Mouse (Mus musculus): ENCODE data around the gene Oxct2a. TPM values are rescaled to one million over a fixed set of nuclear protein-coding genes. Genes with fewer than 3 reads are reported as not detected.

Oxct2a gene
- polyA plus RNA-seq, 2 experiments, result 0.21 TPM; not detected in 1

GRCm38 (mm10) chr4:123293661-123294443 is 29.6 kb downstream of the Oxct2a start:
- H3K36me3 ChIP-seq (ENCODE audit: control insufficient read depth, insufficient read depth, low read length), result peaks cover 94% of the 10 kb centered on the region

GRCm38 (mm10) chr4:123292989-123293388 is 30.4 kb downstream of the Oxct2a start:
- 76% methylated on average over 7 of the region's 7 CpGs for WGBS
- DNase-seq (ENCODE audit: low spot score), result no peak
- TF ChIP-seq POLR2A (IDR thresholded peaks at IDR 0.05; ENCODE audit: borderline replicate concordance, extremely low read depth, insufficient read depth, insufficient read length), result no peak
- Histone ChIP-seq H3K27ac (replicated peaks; ENCODE audit: low read depth, low read length) (no peak overlapping the region), H3K9ac (ENCODE audit: low read depth, low read length, severe bottlenecking) (no peak overlapping the region), H3K27me3 (ENCODE audit: control insufficient read depth, insufficient read depth, low read length) (no peaks in the 10 kb centered on the region), H3K36me3 (ENCODE audit: control insufficient read depth, insufficient read depth, low read length) (peaks cover 96% of the 10 kb centered on the region), H3K4me2 (replicated peaks; ENCODE audit: low read depth, low read length, severe bottlenecking) (no peak overlapping the region), H3K9me3 (ENCODE audit: control insufficient read depth, low read length) (no peaks in the 10 kb centered on the region), H3K4me1 (ENCODE audit: control insufficient read depth, insufficient read depth, low read length) (no peaks in the 10 kb centered on the region), H3K4me3 (replicated peaks; ENCODE audit: low read length) (no peak overlapping the region)
- no peak for ATAC-seq (ENCODE audit: low FRiP score, low read depth)

More at GRCm38 (mm10) chr4:123293661-123294443, 29.6 kb downstream of the Oxct2a start:
- no peak for DNase-seq (ENCODE audit: low spot score)
- no peaks in the 10 kb centered on the region for H3K4me1 ChIP-seq (ENCODE audit: control insufficient read depth, insufficient read depth, low read length)
- no peak overlapping the region for H3K4me2 ChIP-seq (replicated peaks; ENCODE audit: low read depth, low read length, severe bottlenecking)
- H3K9ac ChIP-seq (ENCODE audit: low read depth, low read length, severe bottlenecking), result no peak overlapping the region
- no peak overlapping the region for H3K27ac ChIP-seq (replicated peaks; ENCODE audit: low read depth, low read length)
- H3K9me3 ChIP-seq (ENCODE audit: control insufficient read depth, low read length), result no peaks in the 10 kb centered on the region
- no peaks in the 10 kb centered on the region for H3K27me3 ChIP-seq (ENCODE audit: control insufficient read depth, insufficient read depth, low read length)
- 76% methylated on average over 7 of the region's 7 CpGs for WGBS
- TF ChIP-seq POLR2A (IDR thresholded peaks at IDR 0.05; ENCODE audit: borderline replicate concordance, extremely low read depth, insufficient read depth, insufficient read length), result no peak
- ATAC-seq (ENCODE audit: low FRiP score, low read depth), result no peak
- H3K4me3 ChIP-seq (replicated peaks; ENCODE audit: low read length), result no peak overlapping the region

- 66% methylated on average over 3 of the region's 3 CpGs for WGBS
- Histone ChIP-seq H3K9me3 (ENCODE audit: control insufficient read depth, low read length) (no peaks in the 10 kb centered on the region), H3K4me2 (replicated peaks; ENCODE audit: low read depth, low read length, severe bottlenecking) (no peak overlapping the region), H3K27me3 (ENCODE audit: control insufficient read depth, insufficient read depth, low read length) (no peaks in the 10 kb centered on the region), H3K4me1 (ENCODE audit: control insufficient read depth, insufficient read depth, low read length) (no peaks in the 10 kb centered on the region), H3K4me3 (replicated peaks; ENCODE audit: low read length) (no peak overlapping the region), H3K9ac (ENCODE audit: low read depth, low read length, severe bottlenecking) (no peak overlapping the region), H3K27ac (replicated peaks; ENCODE audit: low read depth, low read length) (no peak overlapping the region), H3K36me3 (ENCODE audit: control insufficient read depth, insufficient read depth, low read length) (peaks cover 97% of the 10 kb centered on the region)
- DNase-seq (ENCODE audit: low spot score) (no peak), ATAC-seq (ENCODE audit: low FRiP score, low read depth) (no peak)
- no peak for TF ChIP-seq POLR2A (IDR thresholded peaks at IDR 0.05; ENCODE audit: borderline replicate concordance, extremely low read depth, insufficient read depth, insufficient read length)
Measured at GRCm38 (mm10) chr4:123292390-123292789, 31.0 kb downstream of the Oxct2a start.

GRCm38 (mm10) chr4:123289038-123289437 is 34.4 kb downstream of the Oxct2a start:
- no peak for TF ChIP-seq POLR2A (IDR thresholded peaks at IDR 0.05; ENCODE audit: borderline replicate concordance, extremely low read depth, insufficient read depth, insufficient read length)
- no peak for ATAC-seq (ENCODE audit: low FRiP score, low read depth)
- Histone ChIP-seq H3K9ac (ENCODE audit: low read depth, low read length, severe bottlenecking) (no peak overlapping the region; the same call in 1 of the 2 replicates), H3K9me3 (ENCODE audit: control insufficient read depth, low read length) (no peaks in the 10 kb centered on the region), H3K27ac (replicated peaks; ENCODE audit: low read depth, low read length) (no peak overlapping the region), H3K4me3 (replicated peaks; ENCODE audit: low read length) (no peak overlapping the region), H3K27me3 (ENCODE audit: control insufficient read depth, insufficient read depth, low read length) (no peaks in the 10 kb centered on the region), H3K4me2 (replicated peaks; ENCODE audit: low read depth, low read length, severe bottlenecking) (no peak overlapping the region), H3K36me3 (ENCODE audit: control insufficient read depth, insufficient read depth, low read length) (peaks cover 70% of the 10 kb centered on the region), H3K4me1 (ENCODE audit: control insufficient read depth, insufficient read depth, low read length) (peaks cover 16% of the 10 kb centered on the region)
- WGBS, result 85% methylated on average over 12 of the region's 12 CpGs
- DNase-seq (ENCODE audit: low spot score), result no peak

- H3K27ac ChIP-seq (replicated peaks; ENCODE audit: low read depth, low read length), result no peak overlapping the region
- WGBS, result 93% methylated on average over 2 of the region's 2 CpGs
- H3K36me3 ChIP-seq (ENCODE audit: control insufficient read depth, insufficient read depth, low read length), result peaks cover 47% of the 10 kb centered on the region
- no peak overlapping the region for H3K9ac ChIP-seq (ENCODE audit: low read depth, low read length, severe bottlenecking)
- no peak for TF ChIP-seq POLR2A (IDR thresholded peaks at IDR 0.05; ENCODE audit: borderline replicate concordance, extremely low read depth, insufficient read depth, insufficient read length)
- ATAC-seq (ENCODE audit: low FRiP score, low read depth) (no peak), DNase-seq (ENCODE audit: low spot score) (no peak)
- H3K9me3 ChIP-seq (ENCODE audit: control insufficient read depth, low read length), result no peaks in the 10 kb centered on the region
- no peak overlapping the region for H3K4me2 ChIP-seq (replicated peaks; ENCODE audit: low read depth, low read length, severe bottlenecking)
- H3K27me3 ChIP-seq (ENCODE audit: control insufficient read depth, insufficient read depth, low read length), result no peaks in the 10 kb centered on the region
- H3K4me1 ChIP-seq (ENCODE audit: control insufficient read depth, insufficient read depth, low read length), result peaks cover 19% of the 10 kb centered on the region
- no peak overlapping the region for H3K4me3 ChIP-seq (replicated peaks; ENCODE audit: low read length)
Measured at GRCm38 (mm10) chr4:123286790-123287189, 36.6 kb downstream of the Oxct2a start.

Measured in limb, embryonic 14.5 days (tissue).